25 mouse cellular contexts compared by ENCODE assay signal in the genomic region with DNA sequence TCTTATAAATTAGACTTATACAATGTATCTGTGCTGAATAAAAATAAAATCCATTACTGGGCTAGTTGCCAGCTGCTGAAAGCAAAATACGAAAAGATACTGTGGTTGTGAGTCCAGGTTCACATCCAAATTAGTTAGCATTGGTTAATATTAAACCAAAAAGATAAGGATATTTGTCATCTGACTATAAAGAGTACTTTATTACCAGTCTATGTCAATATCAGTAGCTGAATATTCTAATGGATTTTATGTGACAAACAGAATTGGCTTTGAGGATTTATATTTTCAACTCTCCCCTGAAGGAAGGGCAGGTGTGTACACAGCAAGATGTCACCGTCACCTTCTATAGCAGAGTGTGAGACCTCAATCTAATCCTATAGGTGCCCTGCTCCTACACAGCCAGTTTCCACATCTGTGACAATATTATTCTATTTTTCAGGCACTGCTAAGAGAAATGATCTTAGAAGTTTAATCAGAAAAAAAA.
"Had no signal": no experiment of that assay in that cellular context is flagged by ENCODE, and none has a peak within 500 bp of the region (broad histone marks: within the 10 kb centered on the region; RNA-seq: fewer than 3 reads in every experiment).

No protein-coding gene starts in this region.

- H3K4me2 ChIP-seq: heart, embryonic 12.5 days; hindbrain, embryonic 12.5 days; hindbrain, embryonic 14.5 days; limb, embryonic 12.5 days; liver, embryonic 13.5 days; liver, embryonic 15.5 days had no signal

- ATAC-seq: hindbrain, embryonic 16.5 days; inflammation-experienced regulatory T-cells, adult 6 months had no signal

- H3K9ac ChIP-seq: heart, embryonic 12.5 days; hindbrain, embryonic 12.5 days; hindbrain, embryonic 14.5 days; limb, embryonic 12.5 days; liver, embryonic 13.5 days; liver, embryonic 15.5 days had no signal

- H3K27ac ChIP-seq: gastrocnemius, adult 2 months; heart, embryonic 10.5 days; hindbrain, embryonic 10.5 days; hindbrain, embryonic 12.5 days; hindbrain, embryonic 14.5 days; layer of hippocampus, adult 2 months; left cerebral cortex, adult 2 months; limb, embryonic 10.5 days; limb, embryonic 12.5 days; liver, embryonic 13.5 days; liver, embryonic 15.5 days had no signal

- H3K4me3 ChIP-seq: gastrocnemius, adult 2 months; heart, embryonic 10.5 days; heart, embryonic 12.5 days; hindbrain, embryonic 10.5 days; hindbrain, embryonic 12.5 days; layer of hippocampus, adult 2 months; left cerebral cortex, adult 2 months; limb, embryonic 10.5 days; limb, embryonic 12.5 days; liver, embryonic 13.5 days; liver, embryonic 15.5 days had no signal

- H3K27me3 ChIP-seq: heart, embryonic 12.5 days; hindbrain, embryonic 12.5 days; limb, embryonic 12.5 days; liver, embryonic 13.5 days; liver, embryonic 15.5 days had no signal

- H3K4me1 ChIP-seq: heart, embryonic 10.5 days; heart, embryonic 12.5 days; hindbrain, embryonic 10.5 days; hindbrain, embryonic 12.5 days; limb, embryonic 10.5 days; limb, embryonic 12.5 days; liver, embryonic 13.5 days; liver, embryonic 15.5 days had no signal

- H3K9me3 ChIP-seq: heart, embryonic 10.5 days; heart, embryonic 12.5 days; hindbrain, embryonic 10.5 days; hindbrain, embryonic 12.5 days; limb, embryonic 10.5 days; limb, embryonic 12.5 days; liver, embryonic 13.5 days; liver, embryonic 15.5 days had no signal

- H3K36me3 ChIP-seq: heart, embryonic 10.5 days; heart, embryonic 12.5 days; hindbrain, embryonic 10.5 days; hindbrain, embryonic 12.5 days; limb, embryonic 10.5 days; limb, embryonic 12.5 days; liver, embryonic 13.5 days; liver, embryonic 15.5 days had no signal

- DNase-seq: gastrocnemius, adult 2 months; gastrocnemius, postnatal 10 days; gastrocnemius, postnatal 25 days; heart, adult 18-20 months; heart, postnatal 10 days; heart, postnatal 4 days; kidney, adult 18-20 months; kidney, adult 8-10 months; kidney, postnatal 10 days; kidney, postnatal 25 days; kidney, postnatal 4 days; liver; liver, embryonic 13.5 days had no signal
